Mouse (Mus musculus): ENCODE results near the gene Tbc1d24. TPM values are rescaled to one million over a fixed set of nuclear protein-coding genes. Genes with fewer than 3 reads are reported as not detected.
A peak's percentile ranks its signal among the peaks of the same experiment; 100 is the strongest.

Tbc1d24 gene
- polyA plus RNA-seq, 1 experiment from 2014 or later = 8.2 TPM

Small RNAs within 50 kb of the gene (microRNA-seq; reads per million reads assigned to microRNA genes)
- gene Mir5134 = 2.1 reads per million, percentile 3 among the genes with 10 or more reads in this experiment
- gene Mir6965 = not detected

Other genes starting within 250 kb of the Tbc1d24 start
- gene Prss30, start 225.0 kb downstream of the Tbc1d24 start, polyA plus RNA-seq (2014; fragmentation: Nextera tagmentation; extraction: Ambion mirVana) = 0.26 and 0.30 TPM in 2 replicates
- gene Prss22, start 207.5 kb downstream of the Tbc1d24 start, polyA plus RNA-seq (2014; fragmentation: Nextera tagmentation; extraction: Ambion mirVana) = 0.59 and 0.91 TPM in 2 replicates
- not detected in 2 replicates for gene Prss27, start 167.4 kb downstream of the Tbc1d24 start, polyA plus RNA-seq (2014; fragmentation: Nextera tagmentation; extraction: Ambion mirVana)
- gene Kctd5, start 132.1 kb downstream of the Tbc1d24 start, polyA plus RNA-seq (2014; fragmentation: Nextera tagmentation; extraction: Ambion mirVana) = 46.2 and 65.1 TPM in 2 replicates
- 29.3 and 44.0 TPM in 2 replicates for gene Pdpk1, start 54.6 kb downstream of the Tbc1d24 start, polyA plus RNA-seq (2014; fragmentation: Nextera tagmentation; extraction: Ambion mirVana)
- 33.0 and 37.5 TPM in 2 replicates for gene Amdhd2, start 41.8 kb downstream of the Tbc1d24 start, polyA plus RNA-seq (2014; fragmentation: Nextera tagmentation; extraction: Ambion mirVana)
- gene Atp6v0c, start 35.9 kb downstream of the Tbc1d24 start, polyA plus RNA-seq (2014; fragmentation: Nextera tagmentation; extraction: Ambion mirVana) = 528 and 578 TPM in 2 replicates
- 4.6 and 5.3 TPM in 2 replicates for gene Ntn3, start 4.0 kb upstream of the Tbc1d24 start, polyA plus RNA-seq (2014; fragmentation: Nextera tagmentation; extraction: Ambion mirVana)
- gene Tedc2, start 15.3 kb upstream of the Tbc1d24 start, polyA plus RNA-seq (2014; fragmentation: Nextera tagmentation; extraction: Ambion mirVana) = 13.4 and 14.8 TPM in 2 replicates
- gene Ccnf, start 45.9 kb upstream of the Tbc1d24 start, polyA plus RNA-seq (2014; fragmentation: Nextera tagmentation; extraction: Ambion mirVana) = 43.9 and 66.6 TPM in 2 replicates
- gene Abca17, start 145.5 kb upstream of the Tbc1d24 start, polyA plus RNA-seq (2014; fragmentation: Nextera tagmentation; extraction: Ambion mirVana) = not detected in 2 replicates
- 10.0 and 13.1 TPM in 2 replicates for gene Abca3, start 146.4 kb upstream of the Tbc1d24 start, polyA plus RNA-seq (2014; fragmentation: Nextera tagmentation; extraction: Ambion mirVana)
- gene Rnps1, start 209.0 kb upstream of the Tbc1d24 start, polyA plus RNA-seq (2014; fragmentation: Nextera tagmentation; extraction: Ambion mirVana) = 306 and 312 TPM in 2 replicates
- gene Eci1, start 221.1 kb upstream of the Tbc1d24 start, polyA plus RNA-seq (2014; fragmentation: Nextera tagmentation; extraction: Ambion mirVana) = 114 and 120 TPM in 2 replicates
- 2.5 and 2.8 TPM in 2 replicates for gene Dnase1l2, start 237.5 kb upstream of the Tbc1d24 start, polyA plus RNA-seq (2014; fragmentation: Nextera tagmentation; extraction: Ambion mirVana)

All from kidney, embryonic 14.5 days (tissue).